Mouse (Mus musculus): ENCODE results near the gene Fcho2. TPM values are rescaled to one million over a fixed set of nuclear protein-coding genes. Genes with fewer than 3 reads are reported as not detected.
A peak's percentile ranks its signal among the peaks of the same experiment; 100 is the strongest.

The Fcho2 gene
- polyA plus RNA-seq, 1 experiment from 2014 or later = 23.5 TPM

DNA sequence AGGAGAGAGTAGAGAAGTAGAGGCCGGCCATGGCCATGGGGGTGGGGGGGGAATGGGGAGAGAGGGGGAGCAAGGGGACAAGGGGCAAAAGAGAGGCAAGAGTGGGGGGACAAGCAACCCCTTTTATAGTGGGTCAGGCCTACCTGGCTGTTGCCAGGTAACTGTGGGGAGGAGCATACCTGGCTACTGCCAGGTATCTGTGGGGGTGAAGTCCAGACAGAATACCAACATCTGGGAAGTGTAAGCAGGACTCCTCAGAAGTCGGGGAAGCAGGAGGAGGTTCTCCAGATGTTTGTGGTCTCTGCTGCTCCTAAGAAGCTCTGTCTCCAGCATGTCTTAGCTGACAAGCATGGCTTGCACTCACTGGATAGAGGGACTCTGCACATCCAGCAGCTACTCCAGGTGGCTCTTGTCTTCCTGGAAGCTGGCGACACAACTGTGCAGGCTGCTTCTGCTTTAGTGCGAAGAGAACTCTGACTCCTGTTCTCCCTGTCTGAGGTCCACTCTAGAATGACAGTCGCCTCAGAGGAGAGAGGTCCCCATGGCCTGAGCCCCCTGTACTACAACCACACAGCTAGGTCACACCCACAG lies 134.7 kb downstream of the Fcho2 start:
- no peaks in the 10 kb centered on the region for H3K9me3 ChIP-seq
- H3K36me3 ChIP-seq = no peaks in the 10 kb centered on the region
- no peak overlapping the region; the same call in 1 of the 2 replicates for H3K27ac ChIP-seq
- H3K4me3 ChIP-seq = no peak overlapping the region
- H3K27me3 ChIP-seq (ENCODE audit: insufficient read depth, poor library complexity, severe bottlenecking) = no peaks in the 10 kb centered on the region
- H3K4me1 ChIP-seq (replicated peaks) = peaks cover 11% of the 10 kb centered on the region
- no peak for DNase-seq (ENCODE audit: low spot score)
- WGBS = 87% methylated on average over 5 of the region's 5 CpGs

DNA sequence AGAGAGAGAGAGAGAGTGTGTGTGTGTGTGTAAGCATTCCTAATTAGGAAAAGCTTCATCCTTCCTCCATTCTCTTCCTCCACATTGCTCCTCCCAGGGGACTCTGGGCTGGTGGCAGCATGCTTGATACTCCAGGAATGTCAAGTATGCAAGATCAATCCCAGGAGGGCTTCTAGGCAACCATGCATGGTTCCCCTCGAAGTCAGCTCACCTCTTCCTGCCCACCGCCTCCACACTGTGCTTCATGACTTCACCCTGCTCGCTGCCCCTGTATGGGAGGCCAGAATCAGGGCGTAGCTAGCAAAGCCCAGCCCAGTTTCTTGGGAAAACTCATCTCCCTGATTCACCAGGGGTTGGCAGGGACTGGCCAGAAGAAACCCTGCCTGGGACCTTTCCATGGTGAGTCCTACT lies 135.6 kb downstream of the Fcho2 start:
- H3K9me3 ChIP-seq = no peaks in the 10 kb centered on the region
- H3K4me1 ChIP-seq (replicated peaks) = peaks cover 11% of the 10 kb centered on the region
- H3K27me3 ChIP-seq (ENCODE audit: insufficient read depth, poor library complexity, severe bottlenecking) = no peaks in the 10 kb centered on the region
- H3K4me3 ChIP-seq = no peak overlapping the region
- WGBS = 54% methylated on average over 4 of the region's 4 CpGs
- DNase-seq (ENCODE audit: low spot score) = no peak
- H3K27ac ChIP-seq = no peak overlapping the region
- no peaks in the 10 kb centered on the region for H3K36me3 ChIP-seq

DNA sequence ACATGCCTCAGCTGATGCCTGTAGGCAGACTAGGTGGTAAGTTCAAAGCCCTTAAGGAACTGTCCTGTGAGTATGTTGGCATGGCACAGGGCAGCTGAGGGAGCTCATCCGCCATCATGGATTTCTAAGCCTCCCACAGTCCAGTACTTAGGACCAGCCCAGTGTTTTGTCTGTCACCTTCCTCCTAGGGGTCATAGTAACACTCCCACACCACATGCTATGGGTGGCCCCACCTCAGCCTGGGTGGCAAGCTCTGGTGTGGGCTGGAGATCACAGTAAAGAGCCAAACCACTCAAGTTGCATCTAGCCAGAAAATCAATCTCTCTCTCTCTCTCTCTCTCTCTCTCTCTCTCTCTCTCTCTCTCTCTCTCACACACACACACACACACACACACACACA lies 136.0 kb downstream of the Fcho2 start:
- Histone ChIP-seq H3K36me3 (no peaks in the 10 kb centered on the region), H3K9me3 (no peaks in the 10 kb centered on the region), H3K4me1 (replicated peaks) (peaks cover 11% of the 10 kb centered on the region), H3K4me3 (no peak overlapping the region), H3K27ac (peak overlapping the region; percentile 29; the same call in 1 of the 2 replicates), H3K27me3 (ENCODE audit: insufficient read depth, poor library complexity, severe bottlenecking) (no peaks in the 10 kb centered on the region)
- DNase-seq (ENCODE audit: low spot score) = no peak
- 83% methylated on average over 1 of the region's 1 CpGs for WGBS

DNA sequence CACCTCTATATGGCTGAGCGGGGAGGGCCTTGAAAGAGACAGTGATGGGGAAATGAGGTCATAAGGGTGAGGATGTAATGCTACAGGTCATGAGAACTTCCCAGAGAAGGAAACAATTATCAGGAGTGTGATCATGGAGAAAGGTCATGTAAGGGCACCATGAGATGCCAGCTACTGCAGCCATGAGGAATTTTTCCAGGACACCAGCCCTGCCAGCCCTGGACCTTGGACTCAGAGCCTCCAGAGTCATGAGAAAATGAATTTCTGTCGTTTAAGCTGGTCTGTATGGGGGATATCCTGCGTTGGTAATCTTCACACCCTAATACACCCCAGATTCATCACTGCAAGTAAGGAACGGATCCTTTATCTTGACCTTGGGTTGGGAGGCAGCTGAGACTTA lies 141.3 kb downstream of the Fcho2 start:
- WGBS = 81% methylated on average over 4 of the region's 4 CpGs
- Histone ChIP-seq H3K27ac (no peak overlapping the region), H3K4me1 (replicated peaks) (no peaks in the 10 kb centered on the region), H3K27me3 (ENCODE audit: insufficient read depth, poor library complexity, severe bottlenecking) (no peaks in the 10 kb centered on the region), H3K9me3 (no peaks in the 10 kb centered on the region), H3K4me3 (no peak overlapping the region), H3K36me3 (no peaks in the 10 kb centered on the region)
- no peak for DNase-seq (ENCODE audit: low spot score)

Other genes starting within 250 kb of the Fcho2 start
- gene Tmem174, start 178.0 kb downstream of the Fcho2 start, polyA plus RNA-seq (2016; fragmentation: Nextera tagmentation; extraction: Ambion mirVana) = not detected in 2 replicates
- gene Tmem171, start 120.6 kb downstream of the Fcho2 start, polyA plus RNA-seq (2016; fragmentation: Nextera tagmentation; extraction: Ambion mirVana) = not detected in 2 replicates
- 72.9 and 74.6 TPM in 2 replicates for gene Tnpo1, start 110.9 kb upstream of the Fcho2 start, polyA plus RNA-seq (2016; fragmentation: Nextera tagmentation; extraction: Ambion mirVana)
- gene 1700024P04Rik, start 169.1 kb upstream of the Fcho2 start, polyA plus RNA-seq (2016; fragmentation: Nextera tagmentation; extraction: Ambion mirVana) = not detected in 2 replicates

All from hindbrain, embryonic 10.5 days (tissue).